Mouse (Mus musculus) CH12.LX (cell line): ENCODE results near the gene Llgl1. TPM values are rescaled to one million over a fixed set of nuclear protein-coding genes. Genes with fewer than 3 reads are reported as not detected.

ENCODE experiments used
- DNase-seq: peaks from one replicate; pipeline ENCODE4 v3.0.0-alpha.2; 2013; ENCODE audit errors: extremely low read depth
- H3K27ac ChIP-seq: 2 replicates; pipeline ENCODE4 v1.5.1; 2012; ENCODE audit warnings: low read depth, mild to moderate bottlenecking, control low read depth, moderate library complexity; ENCODE audit not compliant: insufficient read depth
- H3K27me3 ChIP-seq: replicated peaks from 2 replicates; pipeline ENCODE3; 2012; ENCODE audit warnings: inconsistent platforms
- H3K36me3 ChIP-seq, 2 experiments: replicated peaks in 1 of 2; 2 replicates each; pipeline versions ENCODE3 to v1.6.1; 2012; ENCODE audit warnings: inconsistent platforms in 1 of 2, low read length in 1 of 2, mild to moderate bottlenecking in 1 of 2, mixed read lengths in 1 of 2, moderate library complexity in 1 of 2; ENCODE audit not compliant: control insufficient read depth in 1 of 2, insufficient read depth in 1 of 2
- H3K4me1 ChIP-seq, 2 experiments: 2 replicates each; pipeline ENCODE4 v1.6.1; 2012; ENCODE audit warnings: inconsistent platforms in 1 of 2, moderate library complexity in 1 of 2; ENCODE audit not compliant: insufficient read depth in 2 of 2, control insufficient read depth in 1 of 2
- H3K4me2 ChIP-seq: 2 replicates; pipeline ENCODE4 v1.6.1; 2012; ENCODE audit warnings: low read depth, mild to moderate bottlenecking, control low read depth; ENCODE audit not compliant: poor library complexity, insufficient read depth, severe bottlenecking
- H3K4me3 ChIP-seq, 3 experiments: fragments of 150-350 bp in 1 of 3; sonication (generic) in 1 of 3; replicated peaks in 1 of 3; 2 replicates each; pipeline versions ENCODE3 to v1.5.1; 2011 to 2012; ENCODE audit warnings: low read depth in 2 of 3, low read length in 2 of 3, mild to moderate bottlenecking in 2 of 3, moderate library complexity in 2 of 3, control low read depth in 1 of 3, improper control_type of control experiment in 1 of 3, inconsistent platforms in 1 of 3, mixed read lengths in 1 of 3; ENCODE audit not compliant: poor library complexity in 1 of 3
- H3K79me2 ChIP-seq: replicated peaks from 2 replicates; pipeline ENCODE4 v1.6.1; 2012; ENCODE audit warnings: mild to moderate bottlenecking, moderate library complexity; ENCODE audit not compliant: control insufficient read depth, poor library complexity, insufficient read depth, severe bottlenecking; ENCODE audit errors: extremely low read depth
- H3K9ac ChIP-seq: 2 replicates; pipeline ENCODE4 v1.6.1; 2012; ENCODE audit warnings: low read depth, mild to moderate bottlenecking, control low read depth, moderate library complexity; ENCODE audit not compliant: insufficient read depth
- H3K9me3 ChIP-seq: replicated peaks from 2 replicates; pipeline ENCODE3; 2012; ENCODE audit warnings: low read length, inconsistent platforms, mixed read lengths
- CHD2 ChIP-seq: IDR thresholded peaks from 2 replicates; pipeline ENCODE4 v1.6.1; 2011; ENCODE audit warnings: low read length, improper control_type of control experiment
- CTCF ChIP-seq, 2 experiments: IDR thresholded peaks in 1 of 2; conservative IDR thresholded peaks in 1 of 2; 2 replicates each; pipeline ENCODE4 v1.5.1; 2011 to 2012; ENCODE audit warnings: low read depth in 2 of 2, low read length in 2 of 2, improper control_type of control experiment in 1 of 2, inconsistent platforms in 1 of 2, mild to moderate bottlenecking in 1 of 2, moderate library complexity in 1 of 2
- E2F4 ChIP-seq: IDR thresholded peaks from 2 replicates; pipeline ENCODE4 v1.6.1; 2011; ENCODE audit warnings: low read depth, low read length, improper control_type of control experiment; ENCODE audit not compliant: insufficient replicate concordance
- EP300 ChIP-seq: IDR thresholded peaks from 2 replicates; pipeline ENCODE4 v1.6.1; 2011; ENCODE audit warnings: low read length, improper control_type of control experiment
- ETS1 ChIP-seq: conservative IDR thresholded peaks from 2 replicates; pipeline ENCODE4 v1.6.1; 2012; ENCODE audit warnings: low read depth, mild to moderate bottlenecking, inconsistent platforms, low read length, improper control_type of control experiment, moderate library complexity
- HCFC1 ChIP-seq: IDR thresholded peaks from 2 replicates; pipeline ENCODE4 v1.6.1; 2012; ENCODE audit warnings: low read depth, mild to moderate bottlenecking, inconsistent platforms, low read length, improper control_type of control experiment
- IRF4 ChIP-seq: IDR thresholded peaks from 2 replicates; pipeline ENCODE4 v1.6.1; 2014; ENCODE audit warnings: low read depth, mild to moderate bottlenecking, inconsistent platforms, low read length, improper control_type of control experiment
- JUN ChIP-seq: IDR thresholded peaks from 2 replicates; pipeline ENCODE4 v1.6.1; 2011; ENCODE audit warnings: low read depth, mild to moderate bottlenecking, low read length, improper control_type of control experiment, moderate library complexity; ENCODE audit not compliant: insufficient read depth
- JUND ChIP-seq: conservative IDR thresholded peaks from 2 replicates; pipeline ENCODE4 v1.6.1; 2011; ENCODE audit warnings: low read depth, low read length, improper control_type of control experiment
- KAT2A ChIP-seq: IDR thresholded peaks from 2 replicates; pipeline ENCODE4 v1.6.1; 2012; ENCODE audit warnings: low read length, improper control_type of control experiment, inconsistent platforms; ENCODE audit not compliant: insufficient replicate concordance
- MAFK ChIP-seq: IDR thresholded peaks from 2 replicates; pipeline ENCODE4 v1.6.1; 2011; ENCODE audit warnings: low read length, improper control_type of control experiment; ENCODE audit not compliant: insufficient replicate concordance
- MAX ChIP-seq: IDR thresholded peaks from 2 replicates; pipeline ENCODE4 v1.6.1; 2011; ENCODE audit warnings: low read length, improper control_type of control experiment
- MXI1 ChIP-seq: IDR thresholded peaks from 2 replicates; pipeline ENCODE4 v1.6.1; 2011; ENCODE audit warnings: mild to moderate bottlenecking, low read depth, low read length, improper control_type of control experiment
- NELFE ChIP-seq: IDR thresholded peaks from 2 replicates; pipeline ENCODE4 v1.6.1; 2011; ENCODE audit warnings: low read depth, low read length, improper control_type of control experiment
- NRF1 ChIP-seq: IDR thresholded peaks from 2 replicates; pipeline ENCODE4 v1.6.1; 2014; ENCODE audit warnings: low read depth, mild to moderate bottlenecking, inconsistent platforms, low read length, improper control_type of control experiment, moderate library complexity
- PAX5 ChIP-seq: IDR thresholded peaks from 2 replicates; pipeline ENCODE4 v1.6.1; 2012; ENCODE audit warnings: low read length, inconsistent platforms, mixed read lengths
- POLR2A ChIP-seq: IDR thresholded peaks from 2 replicates; pipeline ENCODE4 v1.6.1; 2011; ENCODE audit warnings: low read depth, mild to moderate bottlenecking, improper control_type of control experiment, low read length
- RCOR1 ChIP-seq: conservative IDR thresholded peaks from 2 replicates; pipeline ENCODE4 v1.6.1; 2012; ENCODE audit warnings: low read depth, mild to moderate bottlenecking, inconsistent platforms, low read length, improper control_type of control experiment
- USF1 ChIP-seq: IDR thresholded peaks from 2 replicates; pipeline ENCODE4 v1.6.1; 2014; ENCODE audit warnings: low read depth, mild to moderate bottlenecking, inconsistent platforms, low read length, improper control_type of control experiment
- USF2 ChIP-seq: conservative IDR thresholded peaks from 2 replicates; pipeline ENCODE4 v1.6.1; 2011; ENCODE audit warnings: low read depth, low read length, improper control_type of control experiment
- ZC3H11A ChIP-seq: IDR thresholded peaks from 2 replicates; pipeline ENCODE4 v1.6.1; 2012; ENCODE audit warnings: low read depth, mild to moderate bottlenecking, inconsistent platforms, low read length, improper control_type of control experiment
- ZMIZ1 ChIP-seq: IDR thresholded peaks from 2 replicates; pipeline ENCODE4 v1.6.1; 2012; ENCODE audit warnings: low read depth, mild to moderate bottlenecking, inconsistent platforms, low read length, improper control_type of control experiment
- ZNF384 ChIP-seq: IDR thresholded peaks from 2 replicates; pipeline ENCODE4 v1.6.1; 2012; ENCODE audit warnings: low read depth, low read length, improper control_type of control experiment, inconsistent platforms
- dilution Hi-C: fragments of 300-500 bp; cut with MboI; formaldehyde crosslinking; loops from 2 replicates; pipeline ENCODE4 v1.14.3; 2020; ENCODE audit warnings: low sequenced_read_pairs; ENCODE audit not compliant: extremely low pct_unique_long_range_greater_than_20kb, extremely low pct_ligation_motif_present
- in situ Hi-C: fragments of 300-500 bp; cut with MboI; formaldehyde crosslinking; loops from 3 replicates; pipeline ENCODE4 v1.14.3; 2019; ENCODE audit warnings: low sequenced_read_pairs, low pct_ligation_motif_present, low pct_unique_long_range_greater_than_20kb, mixed read lengths
- polyA plus RNA-seq: library from polyadenylated mRNA; unstranded; fragments of >175 nt; gene quantifications from 2 replicates; pipeline ENCODE4 v1.2.1, GENCODE M21; 2012; ENCODE audit warnings: low read depth; ENCODE audit not compliant: insufficient read length
- total RNA-seq, 2 experiments: library from RNA; depleted of rRNA; stranded (reverse); fragments of 300-350 nt in 1 of 2; fragments of >200 nt in 1 of 2; gene quantifications; 2 replicates each; pipeline ENCODE4 v1.2.3; 2012 to 2014

The Llgl1 gene
- total and polyA plus RNA-seq, 3 experiments, result 7.5 to 11.1 (median 9.8) TPM

DNA sequence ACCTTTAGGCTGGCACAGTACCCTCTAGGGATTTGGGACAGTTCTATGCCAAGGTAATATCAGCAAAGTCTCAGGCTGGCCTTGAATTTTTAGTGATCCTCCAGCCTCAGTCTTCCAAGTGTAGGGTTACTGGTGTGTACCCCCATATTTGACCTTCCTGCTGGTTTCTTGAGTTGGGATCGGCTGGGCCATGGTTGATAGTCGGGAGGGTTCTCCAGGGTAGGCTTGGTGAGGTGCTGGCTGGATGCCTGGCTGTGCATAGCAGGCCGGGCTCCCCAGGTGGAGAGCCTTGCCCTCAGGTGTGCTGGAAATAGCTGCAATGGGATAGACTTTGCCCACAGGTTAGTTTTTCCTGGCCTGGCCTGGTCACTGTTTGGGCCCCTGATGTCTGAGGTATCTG, 5.7 kb downstream of the Llgl1 start:
- H3K4me1 ChIP-seq, result peaks cover 16 to 46% of the 10 kb centered on the region in 2 experiments
- peaks cover 41 to 67% of the 10 kb centered on the region in 2 experiments for H3K36me3 ChIP-seq
- peaks cover 2% of the 10 kb centered on the region for H3K27me3 ChIP-seq
- dilution Hi-C loops, result no loop called here
- no peak overlapping the region for H3K27ac ChIP-seq
- no peaks in the 10 kb centered on the region for H3K9me3 ChIP-seq
- DNase-seq, result no peak
- no peak for TF ChIP-seq RCOR1
- no peak for TF ChIP-seq MXI1
- TF ChIP-seq HCFC1, result no peak
- no peak for TF ChIP-seq ETS1
- TF ChIP-seq E2F4, result no peak
- TF ChIP-seq JUND, result no peak
- TF ChIP-seq IRF4, result no peak
- no peak for TF ChIP-seq CHD2
- TF ChIP-seq CTCF (conservative IDR thresholded peaks at IDR 0.05 in 1 of 2, IDR thresholded peaks at IDR 0.05 in 1 of 2; ENCODE audit: low read depth in 2 of 2, low read length in 2 of 2), result no peak
- no peak for TF ChIP-seq MAFK
- TF ChIP-seq KAT2A, result no peak
- TF ChIP-seq JUN, result no peak
- TF ChIP-seq NELFE, result no peak
- no peak for TF ChIP-seq ZNF384
- TF ChIP-seq ZMIZ1, result no peak
- no peak for TF ChIP-seq EP300
- TF ChIP-seq ZC3H11A, result no peak
- TF ChIP-seq POLR2A, result no peak
- TF ChIP-seq MAX, result no peak
- TF ChIP-seq NRF1, result no peak
- no peak overlapping the region for H3K4me3 ChIP-seq
- no peak overlapping the region for H3K4me2 ChIP-seq
- in situ Hi-C loops, result no loop called here
- H3K79me2 ChIP-seq, result no peaks in the 10 kb centered on the region
- no peak overlapping the region for H3K9ac ChIP-seq

DNA sequence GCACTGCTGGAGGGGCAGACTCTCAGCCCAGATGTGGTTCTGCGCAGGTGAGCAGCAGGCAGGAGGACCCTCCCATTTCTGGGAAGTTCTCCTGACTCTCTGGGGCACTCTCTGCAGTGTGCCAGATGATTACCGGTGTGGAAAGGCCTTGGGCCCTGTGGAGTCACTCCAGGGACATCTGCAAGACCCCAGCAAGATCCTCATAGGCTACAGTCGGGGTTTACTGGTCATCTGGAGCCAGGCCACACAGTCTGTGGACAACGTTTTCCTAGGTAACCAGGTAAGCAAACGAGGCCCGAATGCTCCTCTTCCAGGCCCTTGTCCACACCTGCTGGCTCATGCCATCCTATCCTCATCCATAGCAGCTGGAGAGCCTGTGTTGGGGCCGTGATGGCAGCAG, 6.6 kb downstream of the Llgl1 start:
- Histone ChIP-seq H3K36me3 (peaks cover 47 to 75% of the 10 kb centered on the region in 2 experiments), H3K4me2 (no peak overlapping the region), H3K4me1 (peaks cover 16 to 38% of the 10 kb centered on the region in 2 experiments), H3K4me3 (no peak overlapping the region), H3K27me3 (no peaks in the 10 kb centered on the region), H3K9me3 (no peaks in the 10 kb centered on the region), H3K27ac (no peak overlapping the region), H3K79me2 (no peaks in the 10 kb centered on the region), H3K9ac (no peak overlapping the region)
- no peak for DNase-seq
- in situ Hi-C loops (no loop called here), dilution Hi-C loops (no loop called here)
- TF ChIP-seq PAX5, result no peak
- TF ChIP-seq NELFE, result no peak
- no peak for TF ChIP-seq ETS1
- TF ChIP-seq ZNF384, result no peak
- no peak for TF ChIP-seq USF2
- TF ChIP-seq CHD2, result no peak
- TF ChIP-seq USF1, result no peak
- TF ChIP-seq MAFK, result no peak
